Mouse (Mus musculus) cerebellum, adult 11 months (tissue): ENCODE measurements around the gene Hist1h2bg.
"Not testable (repeated sequence)": the region's sequence is repeated elsewhere in the genome, so short reads cannot be mapped to it uniquely, and the experiment has no call there.

Experiments
- DNase-seq: peaks from one replicate; pipeline ENCODE4 v3.0.0; 2022

Hist1h2bg gene

GRCm38 (mm10) chr13:23562699-23563462, 8.3 kb upstream of the Hist1h2bg start:
- DNase-seq, result no peak

GRCm38 (mm10) chr13:23564482-23564881, 6.7 kb upstream of the Hist1h2bg start:
- no peak for DNase-seq

- DNase-seq, result not testable (repeated sequence)
Measured at GRCm38 (mm10) chr13:23570261-23571021, 755 bp upstream of the Hist1h2bg start.

- DNase-seq, result not testable (repeated sequence)
Measured at GRCm38 (mm10) chr13:23571504-23572217, 465 bp downstream of the Hist1h2bg start.

GRCm38 (mm10) chr13:23572218-23573033, 1.2 kb downstream of the Hist1h2bg start:
- DNase-seq, result no peak

GRCm38 (mm10) chr13:23573034-23573897, 2.1 kb downstream of the Hist1h2bg start:
- DNase-seq, result not testable (repeated sequence)

GRCm38 (mm10) chr13:23573898-23574524, 2.8 kb downstream of the Hist1h2bg start, which contains the start of the genes Hist1h2bf and Hist1h2ad:
TSS of gene Hist1h2bf (minus strand) at chr13:23574196.
TSS of gene Hist1h2ad (plus strand) at chr13:23574381.
- peak; percentile 63 for DNase-seq

- not testable (repeated sequence) for DNase-seq
Measured at GRCm38 (mm10) chr13:23574546-23575170, 3.5 kb downstream of the Hist1h2bg start.

- no peak for DNase-seq
Measured at GRCm38 (mm10) chr13:23575271-23575851, 4.2 kb downstream of the Hist1h2bg start, which contains the start of gene Hist1h3d. TSS of gene Hist1h3d (plus strand) at chr13:23575763.

GRCm38 (mm10) chr13:23575864-23576313, 4.7 kb downstream of the Hist1h2bg start:
- DNase-seq, result not testable (repeated sequence)

GRCm38 (mm10) chr13:23576351-23576881, 5.2 kb downstream of the Hist1h2bg start:
- no peak for DNase-seq

GRCm38 (mm10) chr13:23576906-23577639, 5.9 kb downstream of the Hist1h2bg start:
- DNase-seq, result no peak

GRCm38 (mm10) chr13:23577835-23578234, 6.6 kb downstream of the Hist1h2bg start:
- no peak for DNase-seq

GRCm38 (mm10) chr13:23581408-23582218, 10.4 kb downstream of the Hist1h2bg start, which contains the start of gene Hist1h4d:
TSS of gene Hist1h4d (plus strand) at chr13:23581598.
- DNase-seq, result peak; percentile 94

- DNase-seq, result no peak
Measured at GRCm38 (mm10) chr13:23582219-23583056, 11.2 kb downstream of the Hist1h2bg start.

- DNase-seq, result no peak
Measured at GRCm38 (mm10) chr13:23583387-23584068, 12.3 kb downstream of the Hist1h2bg start.
